Mouse (Mus musculus) megakaryocyte, adult 5-6 weeks (primary cell): ENCODE measurements around the gene Ppp1r15a. TPM values are rescaled to one million over a fixed set of nuclear protein-coding genes. Genes with fewer than 3 reads are reported as not detected.
"Not testable (repeated sequence)": the region's sequence is repeated elsewhere in the genome, so short reads cannot be mapped to it uniquely, and the experiment has no call there.

ENCODE experiments used
- ATAC-seq: 2 replicates; pipeline ENCODE4 v1.8.0; 2016; ENCODE audit warnings: mild to moderate bottlenecking, inconsistent platforms; ENCODE audit not compliant: poor library complexity, severe bottlenecking
- total RNA-seq, 2 experiments: library from RNA; stranded (forward) in 1 of 2; stranded (reverse) in 1 of 2; fragments of 153-499, 151-499 nt in 1 of 2; fragments of 221-1000, 200-1000 nt in 1 of 2; gene quantifications; 2 replicates each; pipeline versions ENCODE4 v1.2.3 to v1.2.4; 2015 to 2017

Ppp1r15a gene
- total RNA-seq, 2 experiments from 2014 or later, result 39.1 to 50.0 TPM

DNA sequence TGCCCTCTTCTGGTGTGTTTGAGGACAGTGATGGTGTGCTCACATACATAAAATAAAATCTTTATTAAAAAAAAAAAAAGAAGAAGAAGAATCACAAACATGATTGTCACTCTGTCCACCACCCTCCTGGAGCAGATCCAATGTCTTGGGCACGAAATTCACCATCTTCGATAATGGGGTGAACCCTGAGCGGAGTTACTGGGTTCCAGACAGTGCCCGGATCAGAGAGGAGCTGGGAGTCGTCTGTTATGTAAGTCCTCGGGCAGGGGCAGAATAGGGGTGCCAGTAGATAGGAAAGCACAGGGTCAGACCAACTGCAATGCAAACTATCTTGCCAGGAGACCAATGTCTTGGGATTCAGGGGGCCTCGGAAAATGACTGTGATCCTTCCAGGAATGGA is 5.5 kb downstream of the Ppp1r15a start:
- no peak for ATAC-seq

DNA sequence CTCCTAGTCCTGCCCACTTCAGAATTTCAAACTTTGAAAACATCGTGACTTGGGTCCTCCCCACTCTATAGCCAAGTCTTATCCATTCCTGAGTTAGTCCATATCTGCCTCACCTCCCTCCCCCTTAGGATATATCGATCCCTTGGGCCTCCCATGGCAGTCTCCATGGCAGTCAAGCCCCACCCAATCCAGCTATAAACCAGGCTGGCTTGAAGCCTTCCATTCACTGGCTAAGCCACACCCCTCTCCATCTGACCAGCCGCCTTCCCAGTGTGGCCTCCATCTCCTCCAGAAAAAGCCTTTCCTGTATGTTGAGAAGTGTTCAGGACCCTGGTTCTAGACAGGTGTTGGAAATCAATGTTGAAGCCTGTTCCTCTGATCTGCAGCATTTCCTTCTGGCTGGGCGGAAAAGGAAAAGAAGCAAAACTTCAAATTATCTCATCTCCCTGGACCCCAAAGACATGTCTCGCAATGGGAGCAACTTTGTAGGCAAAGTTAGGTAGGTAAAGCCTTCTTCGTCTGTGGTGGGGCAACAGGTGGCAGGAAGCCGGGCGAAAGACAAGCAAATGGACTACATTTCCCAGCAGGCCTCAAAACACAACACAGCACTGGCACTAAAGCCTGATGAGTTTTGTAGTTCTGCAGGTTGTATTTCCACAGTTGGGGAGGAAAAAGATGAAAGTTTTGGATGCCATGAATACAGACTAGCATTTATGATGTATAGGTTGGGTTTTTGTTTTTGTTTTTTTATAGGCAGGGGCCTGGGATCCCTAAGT is 6.5 kb downstream of the Ppp1r15a start:
- no peak for ATAC-seq

DNA sequence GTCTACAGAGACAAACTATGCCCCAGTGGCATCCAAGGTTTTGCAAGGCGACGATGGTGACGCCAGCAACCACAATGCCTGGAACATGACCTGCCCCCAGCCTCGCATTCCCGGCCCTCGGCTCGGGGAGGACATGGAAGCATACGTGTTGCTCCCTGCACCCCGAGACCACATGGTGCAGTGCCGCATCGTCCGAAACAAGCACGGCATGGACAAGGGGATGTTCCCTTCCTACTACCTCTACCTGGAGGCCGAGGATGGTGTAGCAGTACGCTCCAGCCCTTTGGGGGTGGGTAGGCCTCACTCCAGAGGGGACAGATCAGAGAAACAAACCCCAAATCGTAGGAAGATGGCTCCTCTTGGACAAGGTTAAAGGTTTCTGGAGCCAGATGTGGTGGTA is 7.5 kb downstream of the Ppp1r15a start:
- ATAC-seq, result no peak

DNA sequence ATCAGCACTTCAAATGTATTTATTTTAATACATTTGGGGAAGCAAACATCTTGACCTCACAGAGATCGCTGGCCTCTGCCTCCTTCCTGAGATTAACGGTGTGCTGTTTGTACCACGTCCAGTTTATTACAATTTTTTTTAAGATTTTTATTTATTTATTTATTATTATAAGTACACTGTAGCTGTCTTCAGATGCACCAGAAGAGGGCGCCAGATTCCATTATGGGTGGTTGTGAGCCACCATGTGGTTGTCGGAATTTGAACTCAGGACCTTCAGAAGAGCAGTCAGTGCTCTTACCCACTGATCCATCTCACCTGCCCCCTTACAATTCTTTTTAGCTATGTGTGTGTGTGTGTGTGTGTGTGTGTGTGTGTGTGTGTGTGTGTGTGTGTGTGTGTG is 9.2 kb downstream of the Ppp1r15a start:
- not testable (repeated sequence) for ATAC-seq

DNA sequence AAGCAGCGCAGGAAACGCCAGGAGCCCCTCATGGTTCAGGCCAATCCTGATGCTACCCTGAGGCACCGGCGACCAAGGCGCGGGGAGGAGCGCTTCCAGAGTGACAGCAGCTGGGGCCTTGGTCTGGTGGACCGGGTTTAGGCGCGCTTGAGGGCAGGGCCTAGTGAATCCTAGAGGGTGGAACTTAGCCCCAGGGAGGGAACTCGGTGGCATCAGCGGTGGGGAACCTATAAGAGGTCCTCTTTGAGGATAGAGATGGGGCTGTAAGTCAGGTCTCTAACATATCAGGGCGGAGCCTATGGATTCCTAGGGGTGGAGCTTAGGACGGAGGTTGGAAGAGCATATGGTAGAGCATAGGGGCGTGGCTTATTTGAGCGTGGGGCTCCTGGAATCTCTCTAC is 10.6 kb downstream of the Ppp1r15a start:
- no peak for ATAC-seq

DNA sequence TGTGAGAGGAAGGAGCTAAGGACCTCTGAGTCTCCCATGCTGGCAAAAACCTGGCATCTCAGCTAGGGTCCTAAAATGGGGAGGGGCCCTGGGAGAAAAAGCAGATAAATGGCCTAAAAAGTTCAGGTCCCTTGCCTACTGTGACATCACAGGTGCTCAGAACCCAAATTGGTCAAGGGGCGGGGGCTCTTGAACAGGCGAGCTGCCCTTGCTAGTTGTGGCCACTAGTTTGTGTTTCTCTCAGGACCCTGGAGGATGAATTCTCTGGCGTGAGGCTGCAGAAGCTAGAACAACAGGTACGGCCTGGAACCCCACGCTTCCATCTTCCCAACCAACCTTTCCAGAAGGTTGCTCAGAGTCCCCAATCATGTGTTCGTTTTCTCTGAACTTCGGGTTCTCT is 11.7 kb downstream of the Ppp1r15a start:
- ATAC-seq, result no peak

DNA sequence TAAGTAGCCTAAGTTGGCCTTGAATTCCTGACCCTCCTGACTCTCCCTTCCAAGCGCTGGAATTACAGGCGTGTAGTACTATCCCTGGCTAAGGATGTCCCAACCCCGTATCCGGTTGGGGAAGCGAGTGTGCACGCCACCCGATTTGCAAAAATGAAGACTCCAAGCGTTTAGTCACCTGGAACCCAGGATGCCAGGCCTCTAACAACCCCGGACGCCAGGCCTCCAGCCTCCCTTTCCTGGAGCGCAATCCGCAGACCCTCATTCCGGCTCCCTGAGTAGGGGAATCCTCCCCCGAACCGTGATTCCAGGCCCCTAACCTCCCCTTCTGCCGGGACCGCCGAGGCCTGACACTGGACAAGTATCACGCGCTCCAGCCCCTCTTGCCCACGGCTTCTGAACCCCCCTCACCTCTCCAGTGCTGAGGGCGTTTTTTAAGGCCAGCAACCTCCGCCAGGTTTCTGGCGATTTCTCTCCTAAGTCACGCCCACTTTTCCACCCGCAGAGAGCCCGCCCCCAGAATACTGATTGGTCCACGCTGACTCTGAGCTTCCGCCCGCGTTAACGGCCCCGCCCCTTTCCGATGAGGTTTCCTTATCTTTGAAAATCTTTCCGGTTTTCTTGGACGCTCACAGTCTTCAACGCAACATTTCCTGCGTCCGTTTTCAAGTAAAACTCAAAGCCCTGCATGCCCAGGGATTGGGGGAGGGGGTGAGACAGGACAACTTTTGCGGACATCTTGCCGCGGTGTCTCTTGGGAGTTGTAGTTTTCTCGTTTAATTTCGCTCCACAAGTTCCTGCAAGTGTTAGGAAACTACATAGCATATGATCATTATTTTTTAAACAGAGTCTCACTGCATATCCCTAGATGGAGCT is 15.9 kb downstream of the Ppp1r15a start, which contains the start of gene Nucb1:
Gene Nucb1, minus strand, starts transcription at position 495 of the 876 bp plus-strand sequence.
- ATAC-seq, result peak; percentile 95

DNA sequence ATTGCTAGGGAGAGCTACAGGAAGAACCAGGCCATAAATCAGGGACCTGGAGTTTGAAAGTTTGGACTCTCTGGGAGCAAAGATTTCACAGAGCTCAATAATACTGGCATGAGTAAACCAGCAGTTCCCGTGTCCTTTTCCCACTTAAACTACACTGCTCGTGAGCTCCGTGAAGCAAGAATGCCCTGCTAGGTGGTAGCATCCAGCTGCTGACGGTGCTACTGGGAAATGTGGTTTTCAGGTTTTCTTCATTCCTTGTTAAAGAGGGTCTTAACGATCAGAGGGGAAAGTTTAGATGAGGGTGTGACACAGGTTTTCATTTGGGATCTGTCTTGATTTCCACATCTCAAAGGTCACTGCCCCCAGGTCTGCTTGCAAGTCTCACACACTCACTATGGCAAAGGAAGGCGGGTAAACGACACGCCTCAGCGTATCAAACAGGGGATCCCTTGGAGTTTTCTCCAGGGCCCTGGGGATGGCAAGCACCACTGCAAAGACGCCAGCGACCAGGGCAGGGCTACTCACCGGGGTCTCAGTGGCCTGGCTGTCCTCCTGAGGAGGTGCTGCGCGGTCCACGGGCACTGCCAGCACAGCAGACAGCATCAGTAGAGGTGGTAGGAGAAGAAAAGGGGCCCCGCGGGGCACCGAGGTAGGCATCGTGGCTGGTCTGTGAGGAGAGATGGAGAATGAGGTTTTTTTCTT is 16.7 kb downstream of the Ppp1r15a start:
- ATAC-seq, result 0 out of 2 replicates have a peak, but pooled peaks have one; percentile 4

DNA sequence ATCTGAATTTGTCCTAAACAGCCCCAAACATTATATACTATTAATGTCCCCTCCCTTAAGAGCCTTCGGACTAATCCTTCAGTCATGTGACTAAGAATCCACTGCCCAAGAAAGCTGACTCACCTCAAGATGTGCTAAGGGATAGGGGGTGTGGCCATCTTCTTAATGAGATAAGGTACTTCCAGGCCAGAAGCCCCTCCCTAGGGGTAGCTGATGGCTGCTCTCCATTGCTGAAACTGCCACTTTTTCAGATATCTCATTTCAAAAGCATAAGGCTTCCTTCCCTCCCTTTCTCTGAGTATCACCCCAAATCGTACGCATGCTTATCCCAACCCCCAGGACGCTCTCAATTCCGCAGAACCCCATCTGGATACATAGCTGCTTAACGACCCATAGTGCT is 17.5 kb downstream of the Ppp1r15a start:
- ATAC-seq, result peak; percentile 20; the same call in 1 of the 2 replicates

DNA sequence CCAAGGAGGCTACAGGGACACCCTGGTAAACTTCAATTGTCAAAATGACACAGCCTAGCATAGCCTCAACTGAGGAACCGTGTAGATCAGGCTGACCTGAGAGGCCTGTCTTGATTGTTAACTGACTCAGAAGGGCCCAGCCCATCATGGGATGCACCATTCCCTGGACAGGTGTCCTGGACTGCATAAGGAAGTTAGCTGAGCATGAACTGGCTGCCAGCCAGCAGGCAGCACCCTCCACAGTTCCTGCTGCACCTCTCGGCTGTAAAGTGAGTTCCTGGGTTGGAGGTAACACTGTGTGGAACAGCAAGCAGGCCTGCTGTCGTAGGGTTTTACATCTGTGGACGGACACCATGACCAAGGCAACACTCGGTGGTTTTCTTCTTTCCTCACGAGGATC is 18.5 kb downstream of the Ppp1r15a start:
- ATAC-seq, result no peak

DNA sequence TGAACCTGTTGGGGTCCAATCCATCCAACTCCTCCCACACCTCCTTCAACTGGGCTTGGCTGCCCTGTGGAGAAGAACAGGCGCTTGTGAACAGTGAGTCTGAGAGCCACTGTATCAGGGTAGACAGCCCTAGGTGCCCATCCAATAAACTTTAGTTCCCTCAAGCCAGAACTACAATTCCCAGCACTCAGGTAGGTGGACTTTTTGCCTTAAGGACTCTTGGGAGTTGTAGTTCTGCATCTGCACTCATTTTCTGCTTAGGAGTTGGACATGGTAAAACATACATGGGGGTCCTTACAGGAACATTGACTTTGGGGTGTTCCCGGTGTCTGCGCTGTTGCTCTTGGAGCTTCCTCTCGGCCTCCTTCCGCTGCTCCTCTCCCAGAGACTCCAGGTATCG is 27.6 kb downstream of the Ppp1r15a start:
- ATAC-seq, result no peak

DNA sequence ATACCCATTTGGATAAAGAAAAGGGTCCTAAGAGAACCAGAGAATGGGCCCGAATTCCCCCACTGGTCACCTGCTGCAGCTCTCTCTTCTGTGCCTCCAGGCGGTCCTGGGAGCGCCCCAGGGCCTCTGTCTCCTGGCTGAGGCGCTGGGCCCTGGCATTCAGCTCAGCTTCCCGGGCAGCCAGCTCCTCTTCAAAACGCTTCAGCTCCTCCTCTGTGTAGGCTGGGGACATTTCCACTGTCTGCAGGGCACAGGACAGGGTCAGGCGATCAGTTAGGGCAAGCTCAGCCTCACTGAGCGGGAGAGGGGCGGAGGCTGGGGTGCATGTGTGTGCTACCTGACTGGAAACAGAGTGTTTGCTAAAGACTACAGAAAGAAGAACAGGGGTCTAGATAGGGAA is 31.5 kb downstream of the Ppp1r15a start:
- ATAC-seq, result no peak

DNA sequence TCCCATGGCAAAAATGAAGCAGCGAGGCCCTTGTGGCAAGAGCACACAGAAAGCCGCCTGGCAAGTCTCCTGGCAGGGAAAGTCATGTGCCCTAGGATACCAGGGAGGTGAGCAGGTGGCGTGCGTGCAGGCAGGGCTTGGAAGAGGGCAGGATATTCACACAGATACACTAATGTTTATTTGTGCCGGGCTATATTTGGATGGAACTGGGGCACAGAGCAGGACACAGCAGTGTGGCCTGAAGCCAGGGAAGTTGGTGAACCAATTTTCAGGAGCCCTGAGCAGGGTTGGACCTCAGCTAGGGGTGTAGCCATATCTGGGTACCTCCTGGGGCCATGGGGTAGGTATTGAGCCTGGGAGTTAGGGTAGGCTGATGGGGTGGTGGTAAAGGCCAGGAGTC is 33.1 kb downstream of the Ppp1r15a start:
- no peak for ATAC-seq

DNA sequence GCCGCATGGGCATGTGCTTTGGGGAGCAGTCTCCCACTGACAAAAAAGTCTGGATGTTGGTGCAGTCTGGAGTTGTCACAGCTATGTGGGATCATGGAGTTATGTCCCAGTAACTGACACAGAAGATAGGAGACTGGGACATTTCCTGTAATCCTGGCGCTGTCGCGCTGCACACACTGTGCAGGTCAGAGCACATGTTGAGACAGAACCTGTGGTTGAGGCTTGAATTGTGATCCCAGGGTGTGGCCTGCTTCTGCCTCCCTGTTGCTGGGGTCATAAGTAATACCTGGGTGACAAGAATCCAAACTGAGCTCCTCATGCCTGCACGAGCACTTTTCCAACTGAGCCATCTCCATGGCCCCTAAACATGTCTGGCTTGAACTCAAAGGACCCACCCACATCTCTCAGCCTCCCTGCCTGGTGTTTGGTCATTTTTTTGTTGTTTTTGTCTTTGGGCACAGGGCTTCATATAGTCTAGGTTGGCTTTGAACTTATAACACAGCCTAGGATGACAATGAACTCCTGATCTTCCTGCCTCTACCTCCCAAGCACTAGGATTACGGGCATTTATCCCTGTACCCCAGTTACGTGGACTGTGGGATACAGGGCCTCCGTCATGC is 33.7 kb downstream of the Ppp1r15a start:
- ATAC-seq, result no peak

DNA sequence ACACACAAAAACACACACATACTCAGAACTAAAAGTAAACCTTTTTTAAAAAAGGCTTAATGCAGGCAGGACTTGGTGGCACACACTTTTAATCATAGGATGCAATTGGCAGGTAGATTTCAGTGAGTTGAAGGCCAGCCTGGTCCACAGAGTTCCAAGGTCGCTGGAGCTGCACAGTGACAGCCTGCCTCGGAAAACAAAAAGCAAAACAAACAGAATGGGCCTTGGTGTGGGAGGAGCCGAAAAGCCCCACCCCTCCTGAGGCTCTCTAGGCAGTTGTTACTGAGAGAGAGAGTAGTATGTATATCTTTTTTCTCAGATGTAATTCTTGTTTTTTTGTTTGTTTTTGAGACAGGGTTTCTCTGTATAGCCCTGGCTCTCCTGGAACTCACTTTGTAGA is 34.8 kb downstream of the Ppp1r15a start:
- no peak for ATAC-seq

DNA sequence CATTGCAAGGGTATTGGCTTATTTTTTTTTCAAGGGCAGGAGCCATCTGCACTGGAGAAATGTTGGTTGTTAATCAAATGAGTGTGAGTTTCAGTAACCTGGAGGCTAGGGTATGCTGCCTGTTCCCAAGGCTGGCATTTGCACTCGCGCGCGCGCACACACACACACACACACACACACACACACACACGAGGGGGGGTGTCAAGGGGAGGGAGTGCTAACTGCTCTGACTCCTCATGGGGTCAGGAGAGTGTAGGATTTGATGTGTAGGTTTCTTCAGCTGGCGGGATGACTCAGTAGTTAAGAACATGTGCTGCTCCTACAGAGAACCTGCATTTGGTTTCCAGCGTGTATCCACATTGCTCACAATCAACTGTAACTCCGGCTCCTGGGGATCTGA is 35.2 kb downstream of the Ppp1r15a start:
- ATAC-seq, result no peak

DNA sequence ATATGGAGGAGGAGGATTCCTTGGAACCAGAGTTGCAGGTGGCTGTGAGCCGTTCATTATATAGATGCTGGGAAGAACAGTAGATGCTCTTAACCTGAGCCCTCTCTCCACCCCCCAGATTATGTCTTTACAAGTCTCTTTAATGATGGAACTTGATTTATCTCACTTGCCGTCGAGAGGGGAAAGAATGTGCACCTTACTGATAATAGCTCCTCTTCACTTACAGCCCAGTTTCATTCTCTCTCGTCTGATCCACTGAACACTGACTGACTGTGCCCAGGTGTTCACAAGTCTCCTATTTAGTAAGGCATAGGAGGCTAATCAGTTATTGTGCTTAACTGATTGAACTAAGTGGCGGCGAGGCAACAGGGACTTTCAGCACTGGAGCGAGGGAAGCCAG is 36.5 kb downstream of the Ppp1r15a start:
- no peak for ATAC-seq

DNA sequence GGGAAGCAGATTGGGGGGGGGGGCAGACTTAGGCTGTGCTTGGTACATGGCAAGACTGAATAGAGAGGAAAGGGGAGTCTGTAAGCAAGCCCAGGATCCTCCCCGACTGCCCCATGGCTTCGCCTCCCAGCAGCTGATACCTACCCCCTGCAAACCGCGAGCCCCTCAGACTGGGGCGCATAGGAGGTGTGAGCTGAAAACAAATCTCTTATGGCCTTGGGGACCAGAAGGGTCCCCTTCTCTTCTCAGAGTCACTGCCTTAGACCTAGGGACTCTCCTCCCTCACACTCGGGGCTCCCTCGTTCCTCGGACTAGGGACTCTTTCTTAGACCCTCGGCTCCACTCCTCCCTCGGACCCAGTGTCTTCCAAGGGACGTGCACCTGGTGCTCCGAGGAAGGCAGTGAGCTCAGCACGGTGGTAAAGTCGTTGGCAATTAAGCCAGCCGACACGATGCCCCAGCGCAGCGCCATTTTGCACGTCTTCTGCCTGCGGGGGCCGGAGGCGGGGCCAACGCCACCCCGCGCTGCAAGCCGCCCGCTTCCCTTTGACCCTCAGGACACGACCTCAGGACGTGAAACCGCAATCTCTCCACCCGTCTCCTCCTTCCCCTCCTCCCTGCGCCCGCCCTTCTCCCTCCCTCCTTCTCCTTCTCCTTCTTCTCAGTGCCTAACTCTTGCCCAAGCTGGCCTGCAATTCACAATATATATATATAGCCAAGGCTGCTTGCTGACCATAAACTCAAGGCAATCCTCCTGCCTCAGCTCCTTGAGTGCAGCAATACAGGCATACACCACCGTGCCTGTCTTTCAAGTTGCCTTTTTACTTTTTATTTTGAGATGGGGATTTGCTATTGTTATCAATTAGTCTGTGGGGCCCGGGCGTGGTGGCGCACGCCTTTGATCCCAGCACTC is 37.5 kb downstream of the Ppp1r15a start, which contains the start of gene Dhdh:
Gene Dhdh, minus strand, starts transcription at position 513 of the 912 bp plus-strand sequence.
- ATAC-seq, result peak; percentile 99

DNA sequence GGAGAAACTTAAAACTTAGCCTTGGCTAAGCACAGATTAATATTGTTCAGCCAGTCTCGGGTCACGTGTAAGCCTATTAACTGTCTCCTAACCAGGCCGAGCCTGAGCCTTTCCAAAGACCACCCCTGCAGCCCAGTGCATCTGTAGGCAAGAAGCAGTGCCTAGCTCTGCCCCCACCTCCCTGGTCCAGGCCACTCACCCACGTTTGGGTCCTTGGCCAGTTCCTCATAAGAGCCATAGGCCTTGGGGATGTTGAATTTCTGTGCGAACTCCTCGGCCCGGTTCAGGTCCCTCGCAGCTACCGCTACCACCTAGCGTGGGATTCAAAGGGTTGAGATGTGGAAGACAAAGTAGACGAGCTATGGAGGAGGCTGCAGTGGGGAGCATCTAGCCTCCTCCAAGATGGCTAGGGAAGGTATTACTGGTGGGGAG is 38.2 kb downstream of the Ppp1r15a start:
- ATAC-seq, result no peak
